Mouse (Mus musculus) midbrain, embryonic 11.5 days (tissue): ENCODE results near the gene B4galt1. TPM values are rescaled to one million over a fixed set of nuclear protein-coding genes. Genes with fewer than 3 reads are reported as not detected.

ENCODE experiments used
- ATAC-seq: fragments of 200-750 bp; cut with Nextera tagmentation; 2 replicates; pipeline ENCODE4 v1.8.0; 2017; ENCODE audit warnings: moderate TSS enrichment, moderate library complexity; ENCODE audit not compliant: low FRiP score
- DNase-seq: peaks from one replicate; pipeline ENCODE4 v3.0.0; 2015; ENCODE audit warnings: low spot score; ENCODE audit errors: missing footprints
- H3K27ac ChIP-seq: fragments of 300-500 bp; sonication (generic); 2 replicates; pipeline ENCODE4 v1.5.1; 2014; ENCODE audit warnings: low read depth, low read length
- H3K27me3 ChIP-seq: fragments of 300-500 bp; sonication (generic); 2 replicates; pipeline ENCODE4 v1.6.1; 2014; ENCODE audit warnings: mild to moderate bottlenecking, low read length, moderate library complexity, mixed read lengths; ENCODE audit not compliant: control insufficient read depth, insufficient read depth
- H3K36me3 ChIP-seq: fragments of 300-500 bp; sonication (generic); 2 replicates; pipeline ENCODE4 v1.6.1; 2014; ENCODE audit warnings: mild to moderate bottlenecking, low read length, moderate library complexity, mixed read lengths; ENCODE audit not compliant: control insufficient read depth, insufficient read depth
- H3K4me1 ChIP-seq: fragments of 300-500 bp; sonication (generic); 2 replicates; pipeline ENCODE4 v1.6.1; 2014; ENCODE audit warnings: low read length; ENCODE audit not compliant: control insufficient read depth, insufficient read depth
- H3K4me2 ChIP-seq: fragments of 300-500 bp; sonication (generic); 2 replicates; pipeline ENCODE4 v1.6.1; 2014; ENCODE audit warnings: mild to moderate bottlenecking, moderate library complexity
- H3K4me3 ChIP-seq: fragments of 300-500 bp; sonication (generic); 2 replicates; pipeline ENCODE4 v1.5.1; 2014; ENCODE audit warnings: low read depth, low read length
- H3K9ac ChIP-seq: fragments of 300-500 bp; sonication (generic); 2 replicates; pipeline ENCODE4 v1.6.1; 2014; ENCODE audit warnings: low read length
- H3K9me3 ChIP-seq: fragments of 300-500 bp; sonication (generic); 2 replicates; pipeline ENCODE4 v1.6.1; 2016; ENCODE audit warnings: low read length; ENCODE audit not compliant: control insufficient read depth
- WGBS: fragments of 180-500 bp; shearing (Covaris S2); extraction: QIAGEN DNeasy Blood & Tissue Kit; methylation state at CpG from one replicate; pipeline ENCODE4 v1.1.7; 2014; 5-methylcytosine and 5-hydroxymethylcytosine counted together
- polyA plus RNA-seq: library from polyadenylated mRNA; unstranded; fragments of >200 nt; fragmentation: Nextera tagmentation; extraction: Ambion mirVana; gene quantifications from 2 replicates; pipeline ENCODE4 v1.2.1, GENCODE M21; 2014

The B4galt1 gene
- polyA plus RNA-seq, 1 experiment from 2014 or later = 13.8 TPM

GRCm38 (mm10) chr4:40786578-40786977 lies 67.2 kb downstream of the B4galt1 start:
- Histone ChIP-seq H3K9ac (no peak overlapping the region), H3K4me1 (no peaks in the 10 kb centered on the region), H3K27me3 (no peaks in the 10 kb centered on the region), H3K27ac (no peak overlapping the region), H3K36me3 (no peaks in the 10 kb centered on the region), H3K4me3 (no peak overlapping the region), H3K9me3 (no peaks in the 10 kb centered on the region), H3K4me2 (no peak overlapping the region)
- WGBS = 56% methylated on average over 4 of the region's 4 CpGs
- ATAC-seq (no peak), DNase-seq (no peak)

- no peaks in the 10 kb centered on the region for H3K4me1 ChIP-seq
- no peak overlapping the region for H3K4me3 ChIP-seq
- ATAC-seq (no peak), DNase-seq (no peak)
- 80% methylated on average over 9 of the region's 9 CpGs for WGBS
- no peak overlapping the region for H3K9ac ChIP-seq
- no peak overlapping the region for H3K4me2 ChIP-seq
- H3K9me3 ChIP-seq = no peaks in the 10 kb centered on the region
- H3K27me3 ChIP-seq = no peaks in the 10 kb centered on the region
- no peak overlapping the region for H3K27ac ChIP-seq
- H3K36me3 ChIP-seq = no peaks in the 10 kb centered on the region
These were observed 68.1 kb downstream of the B4galt1 start for GRCm38 (mm10) chr4:40785620-40786166.

DNA sequence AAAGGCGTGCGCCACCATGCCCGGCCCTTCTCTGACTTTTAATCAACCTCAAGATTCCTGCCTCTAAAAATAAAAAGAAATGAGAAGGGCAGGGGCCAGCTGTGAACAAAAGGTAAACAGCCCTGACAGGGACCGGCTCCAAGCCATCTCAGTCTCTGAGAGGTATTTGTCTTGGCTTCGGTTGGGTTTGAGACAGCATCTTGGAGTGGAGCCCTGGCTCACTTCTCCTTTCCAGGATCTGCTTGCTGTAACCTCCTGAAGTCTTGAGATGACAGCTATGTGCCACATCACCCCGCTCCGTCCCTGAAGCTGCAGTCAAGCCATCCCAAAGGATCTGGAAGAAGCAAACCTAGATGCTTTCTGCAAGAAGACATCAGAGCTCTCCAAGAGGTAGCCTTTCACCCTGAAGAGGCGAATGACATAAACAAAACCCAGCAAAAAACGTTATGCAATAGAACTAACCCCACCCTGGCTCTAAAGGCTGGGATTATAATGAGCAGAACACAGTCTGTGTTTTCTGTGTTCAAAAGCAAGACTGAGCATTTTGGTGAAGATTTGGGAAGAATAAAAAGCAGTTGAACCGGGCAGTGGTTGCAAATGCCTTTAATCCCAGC lies 69.1 kb downstream of the B4galt1 start:
- no peaks in the 10 kb centered on the region for H3K9me3 ChIP-seq
- no peaks in the 10 kb centered on the region for H3K4me1 ChIP-seq
- DNase-seq = no peak
- no peak overlapping the region for H3K4me2 ChIP-seq
- no peak overlapping the region for H3K27ac ChIP-seq
- H3K9ac ChIP-seq = no peak overlapping the region
- 85% methylated on average over 10 of the region's 10 CpGs for WGBS
- no peak overlapping the region for H3K4me3 ChIP-seq
- ATAC-seq = no peak
- H3K27me3 ChIP-seq = no peaks in the 10 kb centered on the region
- no peaks in the 10 kb centered on the region for H3K36me3 ChIP-seq

DNA sequence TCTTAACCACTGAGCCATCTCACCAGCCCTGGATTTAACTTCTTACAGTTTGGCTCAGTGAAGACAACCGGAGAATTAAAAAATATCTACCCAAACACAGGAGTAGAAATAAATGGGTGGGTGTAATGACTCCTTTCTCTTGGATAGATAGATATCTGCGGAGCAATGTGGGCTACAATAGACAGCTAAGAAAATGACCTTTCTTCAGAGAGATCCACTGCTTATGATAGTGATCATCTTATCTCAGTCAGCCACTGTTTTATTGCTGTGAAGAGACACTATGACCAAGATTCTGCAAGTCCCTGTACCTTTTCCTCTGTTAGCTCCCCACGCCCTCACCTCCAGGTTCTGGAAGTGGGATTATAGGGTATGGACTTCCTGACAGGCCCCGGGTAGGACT lies 70.8 kb downstream of the B4galt1 start:
- Histone ChIP-seq H3K4me2 (no peak overlapping the region), H3K9ac (no peak overlapping the region), H3K36me3 (no peaks in the 10 kb centered on the region), H3K27ac (no peak overlapping the region), H3K9me3 (no peaks in the 10 kb centered on the region), H3K27me3 (no peaks in the 10 kb centered on the region), H3K4me3 (no peak overlapping the region), H3K4me1 (no peaks in the 10 kb centered on the region)
- WGBS = 94% methylated on average over 4 of the region's 4 CpGs
- DNase-seq (no peak), ATAC-seq (no peak)

DNA sequence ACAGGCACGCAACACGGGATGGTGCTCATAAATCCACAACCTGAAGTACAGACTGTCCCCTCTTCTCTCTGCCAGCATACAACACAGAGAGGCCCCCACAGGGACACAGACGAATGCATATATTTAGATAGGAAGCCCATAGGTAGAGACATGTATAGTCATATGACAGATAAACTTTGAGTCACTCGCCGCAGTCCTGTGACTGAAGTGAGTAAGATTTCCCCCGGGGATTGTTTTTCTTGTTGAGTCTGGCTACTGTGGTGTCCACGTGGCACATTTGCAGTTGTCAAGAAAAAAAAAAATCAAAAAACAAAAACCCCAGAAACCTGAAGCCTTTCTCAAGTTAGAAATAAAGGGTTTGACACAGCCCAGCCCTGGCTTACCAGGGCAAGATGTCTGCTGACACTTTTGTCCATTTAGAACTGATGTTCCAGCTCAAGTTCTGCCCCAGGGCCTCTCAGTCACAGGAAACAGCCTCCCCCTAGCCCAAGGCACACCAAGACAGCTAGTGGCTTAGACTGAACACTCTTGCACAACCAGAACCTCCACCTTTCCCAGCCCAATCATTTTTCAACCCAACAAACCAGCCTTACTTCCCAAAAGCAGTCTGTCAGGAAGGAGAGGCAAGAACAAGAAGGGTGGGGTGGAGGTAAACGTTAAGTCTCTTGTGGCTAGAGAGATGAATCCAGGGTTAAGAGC lies 71.9 kb downstream of the B4galt1 start:
- Histone ChIP-seq H3K36me3 (no peaks in the 10 kb centered on the region), H3K9ac (no peak overlapping the region), H3K4me2 (no peak overlapping the region), H3K27me3 (no peaks in the 10 kb centered on the region), H3K4me3 (no peak overlapping the region), H3K9me3 (no peaks in the 10 kb centered on the region), H3K27ac (no peak overlapping the region), H3K4me1 (no peaks in the 10 kb centered on the region)
- no peak for DNase-seq
- 69% methylated on average over 8 of the region's 8 CpGs for WGBS
- ATAC-seq = no peak

- ATAC-seq = no peak
- Histone ChIP-seq H3K4me3 (no peak overlapping the region), H3K4me1 (no peaks in the 10 kb centered on the region), H3K36me3 (no peaks in the 10 kb centered on the region), H3K27ac (no peak overlapping the region), H3K9me3 (no peaks in the 10 kb centered on the region), H3K4me2 (no peak overlapping the region), H3K27me3 (no peaks in the 10 kb centered on the region), H3K9ac (no peak overlapping the region)
- no peak for DNase-seq
- 49% methylated on average over 3 of the region's 3 CpGs for WGBS
These were observed 72.7 kb downstream of the B4galt1 start for GRCm38 (mm10) chr4:40781143-40781542.

GRCm38 (mm10) chr4:40778656-40779055 lies 75.1 kb downstream of the B4galt1 start:
- H3K27me3 ChIP-seq = no peaks in the 10 kb centered on the region
- DNase-seq = no peak
- H3K4me2 ChIP-seq = no peak overlapping the region
- WGBS = 82% methylated on average over 6 of the region's 6 CpGs
- H3K27ac ChIP-seq = no peak overlapping the region
- H3K9me3 ChIP-seq = no peaks in the 10 kb centered on the region
- no peaks in the 10 kb centered on the region for H3K36me3 ChIP-seq
- 0 out of 2 replicates have a peak, but pooled peaks cover 2% of the 10 kb centered on the region for H3K4me1 ChIP-seq
- ATAC-seq = no peak
- no peak overlapping the region for H3K9ac ChIP-seq
- H3K4me3 ChIP-seq = no peak overlapping the region

DNA sequence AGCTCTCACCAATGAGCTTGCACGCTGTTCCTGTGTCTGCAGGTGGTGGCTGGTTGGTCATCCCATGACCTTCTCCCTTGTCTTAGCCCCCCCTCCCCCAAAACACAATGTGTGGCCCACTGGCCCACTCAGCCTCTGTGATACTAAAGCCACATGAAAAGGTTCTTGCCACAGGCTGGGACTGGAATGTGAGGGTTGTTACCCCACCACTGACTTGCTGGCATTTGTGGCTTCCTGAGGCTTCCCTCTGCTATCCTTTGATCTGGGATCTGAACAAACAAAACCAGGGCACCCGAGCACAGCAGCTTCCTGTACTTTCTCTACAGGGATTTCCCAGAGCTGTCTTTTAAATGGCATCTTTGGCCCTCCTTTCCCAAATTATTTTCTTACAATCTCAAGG lies 76.7 kb downstream of the B4galt1 start:
- Histone ChIP-seq H3K4me3 (no peak overlapping the region), H3K27ac (no peak overlapping the region), H3K4me1 (0 out of 2 replicates have a peak, but pooled peaks cover 2% of the 10 kb centered on the region), H3K27me3 (no peaks in the 10 kb centered on the region), H3K9ac (no peak overlapping the region), H3K9me3 (no peaks in the 10 kb centered on the region), H3K4me2 (no peak overlapping the region), H3K36me3 (no peaks in the 10 kb centered on the region)
- no peak for ATAC-seq
- DNase-seq = no peak
- 29% methylated on average over 2 of the region's 2 CpGs for WGBS

DNA sequence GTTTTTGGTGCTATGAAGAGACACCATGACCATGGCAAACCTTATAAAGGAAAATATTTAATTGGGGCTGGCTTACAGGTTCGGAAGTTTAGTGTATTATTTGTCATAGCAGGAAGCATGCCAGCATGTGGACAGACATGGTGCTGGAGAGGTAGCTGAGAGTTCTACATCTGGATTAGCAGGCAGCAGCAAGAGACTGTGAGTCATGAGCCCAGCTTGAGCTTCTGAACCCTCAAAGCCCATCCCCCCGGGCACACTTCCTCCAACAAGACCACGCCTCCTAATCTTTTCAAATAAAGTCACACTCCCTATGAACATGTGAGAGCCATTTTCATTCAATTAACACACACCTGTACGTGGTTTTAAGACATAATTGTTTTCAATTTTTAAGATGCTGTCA lies 77.4 kb downstream of the B4galt1 start:
- DNase-seq (no peak), ATAC-seq (no peak)
- Histone ChIP-seq H3K27ac (no peak overlapping the region), H3K9ac (no peak overlapping the region), H3K27me3 (no peaks in the 10 kb centered on the region), H3K4me3 (no peak overlapping the region), H3K9me3 (no peaks in the 10 kb centered on the region), H3K36me3 (no peaks in the 10 kb centered on the region), H3K4me1 (0 out of 2 replicates have a peak, but pooled peaks cover 2% of the 10 kb centered on the region), H3K4me2 (no peak overlapping the region)
- WGBS = 85% methylated on average over 4 of the region's 4 CpGs
